Mouse (Mus musculus) thymus, postnatal 4 days (tissue): ENCODE data around the gene Fam222a.

Experiments used
- DNase-seq: peaks from one replicate; pipeline ENCODE4 v3.0.0; 2021

Fam222a gene

GRCm38 (mm10) chr5:114584293-114585104 lies 16.7 kb downstream of the Fam222a start:
- no peak for DNase-seq

- DNase-seq, result no peak
Observed at GRCm38 (mm10) chr5:114585682-114586081, 17.9 kb downstream of the Fam222a start.

DNA sequence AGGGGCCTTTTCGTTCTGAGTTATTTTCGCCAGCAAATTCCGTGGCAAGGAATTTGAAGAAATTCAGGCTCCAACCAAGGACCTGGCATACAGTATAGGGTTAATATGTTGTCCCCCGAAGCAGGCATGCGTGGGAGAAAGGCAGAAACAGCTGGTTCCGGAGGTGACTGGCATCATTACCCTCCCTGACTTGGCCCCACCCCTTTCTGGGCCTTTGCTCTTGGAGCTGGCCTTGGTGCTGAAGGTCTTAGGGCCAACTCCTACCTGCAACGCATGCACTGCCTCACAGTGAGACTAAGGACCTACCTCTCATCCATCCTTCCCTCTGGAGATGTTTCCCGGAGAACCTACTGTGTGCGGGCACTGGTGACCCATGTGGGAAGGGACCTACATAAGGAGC lies 20.1 kb downstream of the Fam222a start:
- DNase-seq, result peak; percentile 91

DNA sequence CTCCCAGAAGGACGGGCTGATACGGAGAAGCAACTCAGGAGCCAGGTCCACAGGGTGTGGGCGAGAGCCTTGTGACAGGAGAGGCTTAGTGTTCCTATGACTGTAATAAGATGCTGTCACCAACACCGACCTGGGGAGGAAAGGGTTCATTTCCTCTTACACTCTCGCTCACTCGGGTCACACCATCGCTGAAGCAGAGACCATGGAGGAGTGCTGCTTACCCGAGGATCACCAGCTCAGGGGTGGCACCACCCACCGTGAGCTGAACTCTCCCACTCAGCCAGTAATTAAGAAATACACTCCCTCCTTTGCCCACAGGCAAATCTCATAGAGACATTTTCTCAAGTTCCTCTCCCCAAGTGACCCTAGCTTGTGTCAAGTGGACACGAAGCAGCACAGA lies 20.6 kb downstream of the Fam222a start:
- no peak for DNase-seq

- DNase-seq, result no peak
Observed at GRCm38 (mm10) chr5:114589026-114589425, 21.2 kb downstream of the Fam222a start.

DNA sequence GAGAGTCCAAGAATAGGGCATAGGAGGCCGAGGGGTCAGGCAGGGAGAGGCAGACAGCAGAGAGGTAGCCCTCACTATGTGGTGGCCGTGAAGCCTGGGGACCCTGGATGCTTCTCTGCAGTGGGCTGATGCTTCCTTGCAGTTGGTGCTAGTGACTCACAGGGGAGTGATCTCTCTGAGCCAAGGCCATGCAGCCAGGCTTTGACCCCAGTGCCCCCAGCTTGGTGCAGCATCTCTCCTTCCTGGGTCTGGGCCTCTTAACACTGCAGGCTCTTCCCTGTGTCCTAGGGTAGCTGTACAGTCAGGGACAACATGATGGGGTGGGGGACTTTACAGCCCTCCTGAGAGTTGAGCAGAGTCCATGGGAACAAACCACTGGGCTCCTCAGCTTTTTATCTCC lies 21.6 kb downstream of the Fam222a start:
- DNase-seq, result no peak

DNA sequence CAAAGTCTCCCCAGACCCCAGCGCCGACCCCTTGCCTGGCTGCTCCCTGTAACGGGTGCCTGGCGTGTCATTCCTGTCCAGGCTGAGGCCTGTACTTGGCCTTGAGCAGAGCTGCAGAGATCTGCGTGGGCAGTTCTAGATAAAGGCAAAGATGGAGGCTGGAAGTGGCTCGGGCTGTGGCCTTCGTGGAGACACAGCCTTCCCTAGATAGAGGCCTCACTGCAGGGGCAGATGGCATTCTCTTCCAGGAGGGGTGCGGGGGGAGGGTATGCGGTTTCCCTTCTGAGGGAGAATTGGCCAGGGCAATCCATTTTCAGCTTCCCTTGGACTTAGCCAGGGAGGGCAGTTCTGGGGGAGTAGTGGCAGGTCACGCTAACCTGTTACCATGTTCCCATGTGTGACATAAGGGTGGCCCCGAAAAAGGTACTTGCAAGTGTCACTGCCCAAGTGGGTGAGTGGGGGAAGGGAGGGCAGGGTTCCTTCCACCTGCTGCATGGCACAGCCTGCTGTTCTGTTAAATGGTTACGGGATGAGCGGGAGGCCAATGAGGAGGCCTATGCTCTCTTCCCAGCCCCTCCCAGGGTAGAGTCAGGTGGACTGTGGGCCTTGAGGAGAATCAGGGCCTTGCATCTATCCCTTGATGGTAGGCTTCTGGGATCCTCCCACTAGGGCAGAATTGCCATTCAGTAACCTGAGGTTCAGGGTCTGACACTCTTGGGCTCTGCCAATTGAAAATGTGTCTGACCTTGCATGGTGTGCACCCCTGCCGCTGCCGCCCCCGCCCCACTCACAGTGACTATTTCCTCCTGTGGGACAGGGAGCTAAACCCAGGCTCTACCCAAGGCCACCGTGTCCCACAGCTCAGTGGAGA lies 22.5 kb downstream of the Fam222a start:
- DNase-seq, result no peak

DNA sequence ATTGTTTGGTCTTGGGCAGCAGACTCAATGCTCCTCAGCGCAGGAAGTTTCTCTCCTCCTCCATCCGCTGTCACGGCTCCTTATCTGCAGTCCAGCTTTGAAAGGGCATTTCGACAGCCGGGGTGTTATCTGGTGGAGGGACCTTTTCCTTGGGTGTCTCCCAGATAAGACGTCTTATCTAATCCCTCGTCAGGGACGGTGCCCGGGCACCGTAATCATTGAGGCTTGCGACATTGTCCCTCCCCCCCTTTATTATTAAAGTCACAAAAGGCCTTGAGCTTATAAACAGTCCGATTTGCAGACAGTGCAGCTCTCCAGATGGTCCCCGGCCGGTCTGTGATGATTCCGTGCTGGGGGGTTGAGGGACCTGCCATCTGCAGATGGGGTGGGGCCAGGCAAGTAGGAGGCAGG lies 23.3 kb downstream of the Fam222a start:
- DNase-seq, result no peak

DNA sequence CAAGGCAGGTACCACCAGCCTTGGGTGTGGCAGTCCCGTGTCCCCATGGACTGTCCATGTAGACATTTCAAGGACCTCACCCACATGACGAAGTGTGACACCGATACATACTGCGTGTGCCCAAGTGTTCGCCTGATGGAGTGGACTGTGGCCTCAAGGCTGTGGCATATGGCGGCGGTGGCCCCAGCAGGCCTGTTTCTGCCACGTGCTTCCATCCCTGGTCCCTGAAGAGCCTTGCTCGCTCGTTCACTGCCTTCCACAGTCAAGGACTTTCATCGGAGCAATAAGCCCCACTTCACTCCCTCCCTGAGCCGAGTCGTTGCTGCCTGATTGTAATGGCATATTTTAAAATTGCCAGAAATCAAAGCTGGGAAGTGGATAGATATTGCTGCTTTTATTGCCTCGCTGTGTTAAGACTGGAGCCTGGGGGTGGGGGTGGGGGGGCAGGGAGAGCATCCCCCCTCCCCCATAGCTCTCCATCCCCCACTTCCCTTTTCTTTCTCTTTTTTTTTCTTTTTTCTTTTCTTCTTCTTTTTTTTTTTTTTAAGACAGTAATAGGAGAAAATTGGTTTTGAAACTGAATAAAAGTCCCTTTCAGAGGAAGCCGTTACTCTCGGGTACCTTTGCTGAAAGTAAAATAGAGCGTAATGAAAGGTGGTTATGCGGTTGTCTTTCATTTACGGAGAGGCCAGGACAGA lies 24.8 kb downstream of the Fam222a start:
- DNase-seq, result no peak

DNA sequence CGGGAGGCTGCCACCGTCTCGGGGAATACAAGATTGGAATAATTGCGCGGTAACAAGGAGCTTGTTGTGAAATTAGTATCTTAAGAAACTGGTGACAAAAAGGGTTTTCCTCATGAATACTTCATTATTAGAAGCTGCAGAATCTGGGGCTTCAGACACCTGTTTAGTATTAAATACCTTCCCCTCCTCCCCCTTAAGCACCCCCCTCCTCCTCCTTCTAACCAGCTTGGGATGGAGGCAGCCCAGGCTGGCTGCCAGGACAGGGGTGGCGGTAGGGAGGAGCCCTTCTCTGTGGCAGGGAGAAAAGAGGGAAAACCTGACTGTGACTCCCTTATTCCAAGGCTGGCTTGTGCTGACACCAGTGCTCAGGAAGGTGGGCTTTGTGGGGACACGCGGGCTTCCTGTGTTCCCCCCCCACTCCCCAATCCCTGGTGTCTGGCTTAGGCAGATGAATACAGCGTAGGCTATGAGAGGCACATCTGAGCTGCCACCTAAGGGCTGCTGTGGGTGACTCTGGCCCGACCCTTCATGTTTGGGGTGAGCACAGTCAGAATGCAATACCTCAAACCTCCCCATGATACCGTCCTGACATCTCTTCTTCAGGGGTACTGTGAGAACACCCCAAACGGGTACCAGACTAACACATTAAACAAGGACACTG lies 25.5 kb downstream of the Fam222a start:
- DNase-seq, result peak; percentile 53

- no peak for DNase-seq
Observed at GRCm38 (mm10) chr5:114593949-114594348, 26.1 kb downstream of the Fam222a start.

DNA sequence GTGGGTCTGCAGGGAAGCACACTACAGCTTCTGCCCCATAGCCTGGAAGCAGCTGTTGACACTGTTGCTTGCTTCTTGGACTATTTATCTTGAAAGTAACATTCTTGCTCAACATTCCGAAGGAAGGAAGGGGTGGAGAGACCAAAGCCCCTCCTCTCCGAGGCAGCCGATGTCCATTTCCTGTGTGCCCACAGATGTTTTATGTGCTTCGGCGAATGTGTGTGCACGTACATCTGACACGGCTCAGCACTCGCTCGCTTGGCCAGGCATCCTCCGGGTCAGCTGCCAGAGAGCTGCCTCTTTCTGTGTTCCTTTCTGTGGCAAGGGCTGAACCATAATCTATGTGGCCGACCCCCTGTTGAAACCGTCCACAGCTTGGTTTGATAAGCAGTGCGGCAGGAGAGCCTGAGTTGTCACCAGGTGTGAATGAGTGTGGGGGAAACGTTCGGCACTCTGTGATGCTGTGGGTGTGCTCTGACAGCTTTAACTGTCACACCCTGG lies 27.0 kb downstream of the Fam222a start:
- peak; percentile 69 for DNase-seq

- DNase-seq, result peak; percentile 77
Observed at GRCm38 (mm10) chr5:114596604-114597003, 28.8 kb downstream of the Fam222a start.

- peak; percentile 75 for DNase-seq
Observed at GRCm38 (mm10) chr5:114597222-114597621, 29.4 kb downstream of the Fam222a start.

DNA sequence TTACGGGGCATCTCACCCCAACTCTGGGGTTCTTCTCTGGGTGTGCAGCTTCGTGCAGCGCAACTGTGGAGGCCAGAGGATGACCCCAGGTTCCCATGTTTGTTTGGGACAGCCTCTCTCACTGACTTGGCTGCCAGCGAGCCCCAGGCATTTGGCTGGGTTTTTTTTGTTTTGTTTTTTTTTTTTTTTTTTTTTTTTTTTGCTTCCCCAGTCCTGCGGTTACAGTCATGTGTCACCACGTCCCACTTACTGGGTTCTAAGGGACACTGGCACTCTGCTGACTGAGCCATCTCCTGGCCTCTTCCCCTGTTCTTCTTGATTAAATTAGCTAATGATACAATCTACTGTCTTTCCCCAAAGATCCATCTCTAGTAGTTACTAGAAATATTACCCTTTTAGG lies 29.8 kb downstream of the Fam222a start:
- no peak for DNase-seq

DNA sequence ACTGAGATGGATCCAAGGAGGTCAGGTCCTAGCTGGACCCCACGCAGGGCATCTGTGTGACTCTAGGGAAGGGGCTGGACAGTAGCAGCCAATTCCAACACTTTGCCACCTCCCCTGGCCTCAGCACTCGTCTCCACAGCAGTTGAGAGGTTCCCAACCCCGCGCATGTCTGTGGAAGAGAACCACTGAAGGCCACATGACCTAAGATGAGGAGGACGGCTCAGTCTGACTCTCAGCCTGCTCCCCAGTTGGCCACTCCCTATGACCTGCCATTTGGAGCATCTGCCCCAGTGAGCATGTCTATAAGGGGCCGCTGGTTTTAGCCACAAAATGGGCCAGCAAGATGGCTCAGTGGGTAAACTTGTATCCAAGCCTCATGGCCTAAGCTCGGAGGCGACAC lies 34.2 kb downstream of the Fam222a start:
- no peak for DNase-seq

- DNase-seq, result peak; percentile 51
Observed at GRCm38 (mm10) chr5:114603975-114604374, 36.2 kb downstream of the Fam222a start.

- DNase-seq, result no peak
Observed at GRCm38 (mm10) chr5:114604781-114605290, 37.0 kb downstream of the Fam222a start.

GRCm38 (mm10) chr5:114605981-114606380 lies 38.2 kb downstream of the Fam222a start:
- no peak for DNase-seq

GRCm38 (mm10) chr5:114607651-114608050 lies 39.8 kb downstream of the Fam222a start:
- no peak for DNase-seq

GRCm38 (mm10) chr5:114608516-114608915 lies 40.7 kb downstream of the Fam222a start:
- DNase-seq, result peak; percentile 95

DNA sequence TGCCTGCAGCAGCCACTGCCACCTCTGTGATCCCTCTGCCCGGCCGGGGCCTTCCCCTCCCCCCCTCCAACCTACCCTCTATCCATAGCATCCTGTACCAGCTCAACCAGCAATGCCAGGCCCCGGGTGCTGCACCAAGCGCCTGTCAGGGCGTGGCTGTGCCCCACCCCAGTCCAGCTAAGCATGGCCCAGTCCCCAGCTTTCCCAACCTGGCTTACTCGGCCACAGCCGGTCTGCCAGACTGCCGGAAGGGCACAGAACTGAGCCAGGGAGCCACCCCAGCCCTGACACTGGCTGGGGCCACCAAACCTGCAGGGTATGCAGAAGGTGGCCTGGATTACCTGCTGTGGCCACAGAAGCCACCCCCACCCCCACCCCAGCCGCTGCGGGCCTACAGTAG lies 43.4 kb downstream of the Fam222a start:
- DNase-seq, result no peak
